Mouse (Mus musculus) gastrocnemius, postnatal 10 days (tissue): ENCODE measurements at regions not wholly inside any gene's neighbourhood (a gene's known extent, or its start where the extent isn't known, plus 50 kb on each side); places are given as distances from the start of the nearest gene placed in this dataset.

Experiments used
- DNase-seq: peaks from one replicate; pipeline ENCODE4 v3.0.0; 2021; ENCODE audit warnings: mixed read lengths

DNA sequence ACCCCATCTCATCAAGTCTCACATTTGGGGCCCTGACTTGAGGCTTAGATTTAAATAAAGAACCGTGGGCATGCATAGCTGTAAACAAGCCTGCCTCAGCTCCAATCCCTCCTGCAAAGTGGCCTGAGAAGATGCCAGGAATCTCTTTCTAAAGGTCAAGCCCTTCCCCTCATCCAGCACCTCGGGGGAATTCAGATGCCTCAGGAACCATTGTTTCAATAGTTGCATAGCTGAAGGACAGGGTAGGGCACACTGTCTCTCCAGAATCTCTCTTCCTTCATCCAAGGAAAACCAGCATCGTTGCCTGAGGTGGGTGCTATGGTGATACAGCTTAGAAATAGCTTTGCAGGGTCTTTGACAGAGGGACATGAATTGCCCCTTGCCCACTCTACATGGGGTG is 154.4 kb downstream of the Thbs2 start:
- DNase-seq = no peak

- DNase-seq = no peak
These were observed 154.8 kb downstream of the Thbs2 start for GRCm38 (mm10) chr17:14539191-14539590.

DNA sequence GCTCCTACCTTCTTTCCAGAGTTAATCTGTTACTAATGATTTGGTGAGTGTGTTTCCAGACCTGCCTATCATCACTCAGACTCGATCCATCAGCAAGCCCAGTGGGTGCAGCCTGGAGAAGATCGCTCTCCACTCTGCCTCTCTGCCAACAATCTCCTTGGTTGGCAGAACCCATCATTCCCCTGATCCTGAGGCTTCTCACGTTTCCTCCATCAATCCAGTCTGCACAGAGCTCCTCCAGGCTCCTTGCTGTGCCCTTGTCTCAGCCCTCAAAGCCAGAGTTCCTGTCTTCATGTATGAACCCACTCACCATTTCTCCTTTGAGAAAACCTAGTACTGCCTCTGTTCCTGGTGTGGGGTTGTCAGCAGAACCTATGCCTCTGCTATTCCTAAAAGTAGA is 155.5 kb downstream of the Thbs2 start:
- DNase-seq = no peak

DNA sequence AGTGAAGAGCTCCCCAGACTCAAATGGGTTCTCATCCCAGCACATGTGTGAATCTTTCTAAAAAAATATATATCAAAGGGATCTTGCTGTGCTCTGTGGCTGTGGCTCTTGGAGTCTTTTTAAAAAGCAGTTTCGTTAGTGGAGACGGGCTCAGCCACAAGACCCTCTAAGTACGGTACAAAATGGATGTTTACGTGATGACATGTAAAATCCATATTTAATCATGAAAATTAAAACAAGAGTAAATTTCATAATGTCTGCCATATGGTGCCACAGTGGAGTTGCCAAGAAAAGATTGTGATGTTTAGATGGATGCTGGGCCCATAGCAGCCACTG is 161.1 kb downstream of the Thbs2 start:
- DNase-seq = no peak

DNA sequence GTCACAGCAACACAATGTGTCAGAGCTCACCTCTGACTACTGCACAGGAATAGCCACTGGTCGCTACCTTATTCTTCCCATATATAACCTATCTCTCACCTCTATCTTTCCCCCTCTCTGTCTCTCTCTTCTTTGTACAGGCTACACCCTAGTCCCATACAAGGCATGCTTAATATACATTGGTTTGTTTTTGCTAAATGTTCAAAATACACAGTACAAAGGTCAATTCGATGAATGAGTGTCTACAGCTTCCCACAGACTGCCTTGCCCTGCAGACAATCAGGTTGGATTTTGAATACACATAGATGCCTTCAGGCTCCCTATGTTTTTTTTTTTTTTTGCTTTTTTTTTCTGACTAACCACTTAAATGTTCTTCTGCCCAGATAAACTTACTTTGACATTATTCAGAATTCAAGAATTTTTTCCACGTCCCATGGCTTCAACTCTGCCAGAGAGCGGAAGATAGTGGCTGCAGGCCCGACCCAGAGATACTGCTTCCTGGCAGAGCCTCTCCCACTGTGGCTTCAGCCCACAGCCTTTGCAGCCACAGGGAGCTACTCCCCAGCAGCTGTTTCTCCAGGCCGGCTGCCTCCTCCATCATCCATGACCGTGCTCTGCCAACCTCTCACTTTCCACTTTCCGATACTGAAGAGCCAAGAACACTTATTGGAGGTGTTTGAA is 161.6 kb downstream of the Thbs2 start:
- DNase-seq = peak; percentile 50

GRCm38 (mm10) chr17:14531796-14532195 is 162.2 kb downstream of the Thbs2 start:
- no peak for DNase-seq

- DNase-seq = no peak
These were observed 166.3 kb downstream of the Thbs2 start for GRCm38 (mm10) chr17:14527691-14528090.

DNA sequence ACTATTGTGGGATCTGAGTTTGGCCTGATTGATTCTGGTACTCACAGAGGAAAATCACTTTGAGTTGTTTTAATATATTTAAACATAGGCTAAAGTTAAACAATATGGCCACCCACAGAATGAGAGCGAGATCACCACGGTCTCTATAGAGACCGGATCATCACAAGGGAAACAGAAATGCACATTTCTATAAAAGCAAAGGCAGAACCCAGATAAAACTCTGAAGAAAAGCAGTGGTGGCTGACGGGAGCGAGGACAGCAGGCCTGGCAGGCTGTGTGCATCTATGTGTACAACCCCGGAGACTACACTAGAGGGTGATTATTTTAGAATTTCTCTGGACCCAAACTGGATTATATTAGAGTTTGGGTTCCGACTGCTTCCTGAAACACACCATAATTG is 168.8 kb downstream of the Thbs2 start:
- no peak for DNase-seq

GRCm38 (mm10) chr17:14524426-14525236 is 169.4 kb downstream of the Thbs2 start:
- peak; percentile 78 for DNase-seq

- DNase-seq = no peak
These were observed 172.0 kb downstream of the Thbs2 start for GRCm38 (mm10) chr17:14522011-14522410.

- DNase-seq = peak; percentile 78
These were observed 173.5 kb downstream of the Thbs2 start for GRCm38 (mm10) chr17:14520565-14520964.

GRCm38 (mm10) chr17:14519367-14519766 is 174.7 kb downstream of the Thbs2 start:
- no peak for DNase-seq

GRCm38 (mm10) chr17:14518216-14518615 is 175.8 kb downstream of the Thbs2 start:
- no peak for DNase-seq

DNA sequence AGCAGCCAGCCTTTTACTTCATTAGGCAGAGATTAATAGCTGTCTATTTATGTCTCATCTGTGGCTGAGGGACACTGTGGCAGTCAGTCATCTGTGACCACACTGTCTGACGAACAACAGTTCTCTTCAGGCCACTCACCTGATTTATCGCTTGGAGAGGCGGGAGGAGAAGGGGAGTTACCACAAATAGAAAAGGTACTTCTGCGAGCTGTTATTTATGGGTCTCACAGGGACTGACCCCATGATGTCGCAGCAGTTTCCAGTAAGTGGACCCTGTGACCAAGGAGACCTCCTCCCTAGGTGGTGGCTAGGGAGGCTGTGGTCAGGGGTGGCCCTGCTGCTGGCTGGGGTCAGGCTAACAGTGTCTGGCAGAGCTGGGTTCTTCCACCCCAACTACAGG is 176.7 kb downstream of the Thbs2 start:
- no peak for DNase-seq

- peak; percentile 63 for DNase-seq
These were observed 177.9 kb downstream of the Thbs2 start for GRCm38 (mm10) chr17:14516097-14516496.

- DNase-seq = no peak
These were observed 180.6 kb downstream of the Thbs2 start for GRCm38 (mm10) chr17:14513454-14513853.

GRCm38 (mm10) chr17:14510486-14510885 is 183.5 kb downstream of the Thbs2 start:
- DNase-seq = no peak

DNA sequence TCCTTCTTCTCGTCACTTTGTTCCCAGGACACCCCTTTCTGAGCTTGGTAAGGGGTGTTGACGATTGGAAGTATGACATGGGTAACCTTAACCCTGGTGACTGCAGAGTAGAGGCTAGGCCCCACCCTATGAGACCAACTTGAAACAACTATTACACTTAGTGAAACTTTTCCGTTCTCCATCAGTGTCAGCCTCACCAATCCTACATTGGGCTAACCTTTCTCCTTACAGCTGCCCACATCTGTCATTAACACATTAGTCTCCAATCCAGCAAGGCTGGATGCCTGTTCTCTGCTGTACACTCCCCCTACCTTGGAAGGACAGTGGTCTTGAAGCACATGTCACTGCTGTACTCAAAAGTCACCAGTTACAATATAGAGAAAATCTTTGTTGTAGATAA is 186.9 kb downstream of the Thbs2 start:
- no peak for DNase-seq

GRCm38 (mm10) chr17:14506123-14506522 is 187.9 kb downstream of the Thbs2 start:
- DNase-seq = no peak

- no peak for DNase-seq
These were observed 188.6 kb downstream of the Thbs2 start for GRCm38 (mm10) chr17:14505415-14505814.

DNA sequence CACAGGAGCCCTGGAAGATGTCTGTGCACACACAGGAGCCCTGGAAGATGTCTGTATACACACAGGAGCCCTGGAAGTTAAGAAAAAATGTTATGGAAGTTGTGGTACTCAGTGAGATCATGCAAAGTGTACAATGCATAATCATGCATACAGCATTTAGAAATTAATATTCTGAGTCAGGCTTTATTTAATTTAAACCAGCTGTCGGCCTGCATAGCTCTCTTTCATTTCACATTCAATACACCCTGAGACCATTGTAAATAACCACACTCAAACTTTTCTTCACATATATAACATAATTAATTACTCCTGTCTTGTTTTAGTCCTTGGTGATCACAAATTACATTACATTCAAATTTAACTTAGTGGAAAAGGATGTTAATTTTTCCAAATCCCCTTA is 190.4 kb downstream of the Thbs2 start:
- no peak for DNase-seq

DNA sequence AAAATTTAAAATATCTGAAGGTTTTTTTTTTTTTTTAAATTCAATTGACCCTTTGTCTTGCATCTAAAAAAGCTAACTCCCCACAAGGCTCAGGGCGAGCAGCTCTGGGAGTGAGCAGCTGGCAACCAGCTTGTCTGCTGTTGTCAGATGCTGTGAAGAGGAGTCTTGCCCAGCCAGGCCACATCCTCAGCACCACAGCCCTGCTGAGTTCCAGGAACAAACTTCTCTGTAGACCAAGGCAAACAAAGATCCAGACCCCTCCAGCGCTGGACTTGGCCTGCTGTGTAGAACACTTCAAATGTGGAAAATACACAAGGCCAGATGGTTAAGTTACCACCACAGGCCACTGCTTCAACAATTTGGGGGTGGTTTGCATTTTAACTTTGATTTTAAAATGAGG is 192.7 kb downstream of the Thbs2 start:
- DNase-seq = no peak

GRCm38 (mm10) chr17:14497086-14497485 is 196.9 kb downstream of the Thbs2 start:
- DNase-seq = no peak

DNA sequence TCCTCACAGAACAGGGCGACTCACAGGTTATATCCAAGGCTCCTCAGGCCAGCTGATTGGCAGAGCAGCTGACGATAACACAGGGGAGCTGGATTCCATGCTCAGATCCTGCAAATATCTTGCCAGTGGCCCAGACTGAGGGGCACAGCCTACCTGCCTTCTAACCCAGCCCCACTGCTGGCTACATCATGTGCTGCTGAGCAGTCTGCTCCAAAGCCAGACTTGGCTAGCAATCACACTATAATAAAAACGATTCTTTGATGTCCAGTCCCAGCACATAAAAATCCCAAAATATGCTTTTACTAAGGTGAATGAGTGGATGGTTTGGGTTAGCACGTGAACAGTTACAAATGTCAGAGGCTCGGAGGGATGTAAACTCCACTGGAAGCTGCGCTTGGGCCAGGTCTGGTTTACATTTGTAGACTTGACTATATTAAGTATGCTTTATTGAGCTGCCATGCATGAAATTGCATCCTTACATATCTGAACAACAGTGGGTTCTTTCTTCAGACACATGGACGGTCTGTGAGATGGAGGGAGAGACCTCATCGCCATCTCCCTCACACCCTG is 200.2 kb downstream of the Thbs2 start:
- no peak for DNase-seq
